In genomic region chr5:122693431-122694207, GRCm38 (mm10) we compare ENCODE assay signal across 10 mouse cellular contexts. TPM values are rescaled to one million over a fixed set of nuclear protein-coding genes. Genes with fewer than 3 reads are reported as not detected.
A peak's percentile ranks its signal among the peaks of the same experiment; 100 is the strongest.
DNase-seq lines count a peak whose midpoint lies in the region; ATAC-seq and TF ChIP-seq lines count a peak whose summit lies in the region.
"Had no signal": no experiment of that assay in that cellular context is flagged by ENCODE, and none has a peak within 500 bp of the region (broad histone marks: within the 10 kb centered on the region; RNA-seq: fewer than 3 reads in every experiment).

No protein-coding gene starts in this region.

- H3K4me2 ChIP-seq in embryonic facial prominence, embryonic 11.5 days (ENCODE audit: low read depth, low read length), result no peak overlapping the region
- no peak overlapping the region for H3K4me2 ChIP-seq in stomach, embryonic 15.5 days
- H3K4me2 ChIP-seq: limb, embryonic 15.5 days had no signal

- no peaks in the 10 kb centered on the region for H3K9me3 ChIP-seq in embryonic facial prominence, embryonic 11.5 days (replicated peaks; ENCODE audit: control insufficient read depth, low read length)
- H3K9me3 ChIP-seq in stomach, embryonic 15.5 days, result no peaks in the 10 kb centered on the region
- H3K9me3 ChIP-seq: limb, embryonic 15.5 days had no signal

- H3K36me3 ChIP-seq in embryonic facial prominence, embryonic 11.5 days (replicated peaks; ENCODE audit: control insufficient read depth, insufficient read depth, low read depth, low read length), result no peaks in the 10 kb centered on the region
- no peaks in the 10 kb centered on the region for H3K36me3 ChIP-seq in stomach, embryonic 15.5 days
- no peaks in the 10 kb centered on the region for H3K36me3 ChIP-seq in thymus, adult 2 months (ENCODE audit: control insufficient read depth, insufficient read depth, low read length)
- H3K36me3 ChIP-seq: limb, embryonic 15.5 days had no signal

- WGBS in embryonic facial prominence, embryonic 11.5 days, result 34% methylated on average over 13 of the region's 13 CpGs
- 44% methylated on average over 13 of the region's 13 CpGs for WGBS in stomach, embryonic 15.5 days
- 94% methylated on average over 13 of the region's 13 CpGs for WGBS in thymus, adult 2 months

- H3K9ac ChIP-seq in embryonic facial prominence, embryonic 11.5 days (replicated peaks; ENCODE audit: low read length), result no peak overlapping the region
- no peak overlapping the region for H3K9ac ChIP-seq in stomach, embryonic 15.5 days
- H3K9ac ChIP-seq: limb, embryonic 15.5 days had no signal

- H3K27me3 ChIP-seq in embryonic facial prominence, embryonic 11.5 days (ENCODE audit: control insufficient read depth, insufficient read depth, low read length), result no peaks in the 10 kb centered on the region
- H3K27me3 ChIP-seq in stomach, embryonic 15.5 days (replicated peaks), result no peaks in the 10 kb centered on the region
- H3K27me3 ChIP-seq in thymus, adult 2 months (ENCODE audit: control insufficient read depth, insufficient read depth, low read length), result no peaks in the 10 kb centered on the region
- H3K27me3 ChIP-seq: limb, embryonic 15.5 days; Patski had no signal

- no peaks in the 10 kb centered on the region for H3K4me1 ChIP-seq in embryonic facial prominence, embryonic 11.5 days (ENCODE audit: control insufficient read depth, insufficient read depth, low read length)
- 0 out of 2 replicates have a peak, but pooled peaks cover 5% of the 10 kb centered on the region for H3K4me1 ChIP-seq in stomach, embryonic 15.5 days
- peaks cover 11% of the 10 kb centered on the region for H3K4me1 ChIP-seq in thymus, adult 2 months (replicated peaks; ENCODE audit: control insufficient read depth, insufficient read depth, low read length)
- H3K4me1 ChIP-seq: limb, embryonic 15.5 days had no signal

- peak; percentile 52; the same call in 1 of the 2 replicates for ATAC-seq in embryonic facial prominence, embryonic 11.5 days (replicated peaks; ENCODE audit: insufficient number of reproducible peaks, low FRiP score, low TSS enrichment, low read depth)
- peak; percentile 54; the same call in 1 of the 2 replicates for ATAC-seq in stomach, embryonic 15.5 days (ENCODE audit: insufficient read depth, low FRiP score, low read depth)
- ATAC-seq: Patski had no signal

- no peak for TF ChIP-seq CTCF in thymus, adult 2 months (IDR thresholded peaks at IDR 0.05; ENCODE audit: borderline replicate concordance, control insufficient read depth, extremely low read depth, insufficient read depth, low read length, poor library complexity)

- H3K4me3 ChIP-seq in embryonic facial prominence, embryonic 11.5 days (ENCODE audit: low read depth, low read length), result no peak overlapping the region
- H3K4me3 ChIP-seq in stomach, embryonic 15.5 days (replicated peaks), result no peak overlapping the region
- no peak overlapping the region for H3K4me3 ChIP-seq in thymus, adult 2 months (ENCODE audit: control insufficient read depth, insufficient read depth, low read length)
- H3K4me3 ChIP-seq: limb, embryonic 15.5 days had no signal

- TF ChIP-seq POLR2A in thymus, adult 2 months (IDR thresholded peaks at IDR 0.05; ENCODE audit: control insufficient read depth, extremely low read depth, insufficient read depth, low read length, poor library complexity), result no peak

- H3K27ac ChIP-seq in embryonic facial prominence, embryonic 11.5 days (replicated peaks; ENCODE audit: low read depth, low read length), result no peak overlapping the region
- H3K27ac ChIP-seq in stomach, embryonic 15.5 days, result no peak overlapping the region
- H3K27ac ChIP-seq in thymus, adult 2 months (ENCODE audit: control insufficient read depth, insufficient read depth, low read length), result no peak overlapping the region
- H3K27ac ChIP-seq: limb, embryonic 15.5 days had no signal

- intact Hi-C loops in left cerebral cortex, postnatal 25 days (cut with DNase I), result no loop called here

- peak; percentile 60 for DNase-seq in layer of hippocampus, adult 11-12 months (ENCODE audit: low spot score)
- no peak for DNase-seq in layer of hippocampus, adult 9-10 months (ENCODE audit: low spot score)
- peak; percentile 47 for DNase-seq in embryonic facial prominence, embryonic 11.5 days (ENCODE audit: low spot score)
- peak; percentile 20 to 49 for DNase-seq in left cerebral cortex, postnatal 25 days (ENCODE audit: low spot score in 2 of 2)
- no peak for DNase-seq in MN1 (ENCODE audit: low spot score)
- no peak for DNase-seq in thymus, adult 2 months
- DNase-seq in c-Kit-positive CD71-positive TER-119-positive erythroid progenitor cells, embryonic 14.5 days (ENCODE audit: low spot score), result no peak

RNA-seq across cellular contexts. Expression of gene P2rx4, which starts 13.7 kb away (rescaled TPM):
- polyA plus RNA-seq in embryonic facial prominence, embryonic 11.5 days (2014; fragmentation: Nextera tagmentation; extraction: Ambion mirVana), result 4.9 and 6.9 TPM in 2 replicates
- total RNA-seq in left cerebral cortex, postnatal 25 days (2021), result 10 to 100 TPM; 14.9 to 16.7 TPM
- 26.9 and 27.9 TPM in 2 replicates for polyA plus RNA-seq in stomach, embryonic 15.5 days (2015; fragmentation: Nextera tagmentation; extraction: Ambion mirVana)
- 41.0 and 51.4 TPM in 2 replicates for polyA plus RNA-seq in thymus, adult 2 months (2012; rRNA removed)

RNA-seq across cellular contexts. Expression of gene P2rx7, which starts 49.9 kb away (rescaled TPM):
- polyA plus RNA-seq in embryonic facial prominence, embryonic 11.5 days (2014; fragmentation: Nextera tagmentation; extraction: Ambion mirVana), result 0.58 and 1.4 TPM in 2 replicates
- 1 to 10 TPM; 7.9 to 8.3 TPM for total RNA-seq in left cerebral cortex, postnatal 25 days (2021)
- polyA plus RNA-seq in stomach, embryonic 15.5 days (2015; fragmentation: Nextera tagmentation; extraction: Ambion mirVana), result 2.7 and 3.4 TPM in 2 replicates
- polyA plus RNA-seq in thymus, adult 2 months (2012; rRNA removed), result 12.9 and 18.5 TPM in 2 replicates

Comparison
In these comparisons a context has a peak if more than half of its experiments do, and no peak if none do; other contexts are left out.
1. DNase-seq: peak in layer of hippocampus, adult 11-12 months (single experiment), embryonic facial prominence, embryonic 11.5 days (single experiment) and left cerebral cortex, postnatal 25 days (2 of 2); none in layer of hippocampus, adult 9-10 months (single experiment), MN1 (single experiment), thymus, adult 2 months (single experiment) and c-Kit-positive CD71-positive TER-119-positive erythroid progenitor cells, embryonic 14.5 days (single experiment).